Mouse (Mus musculus) liver, embryonic 18 days (tissue): ENCODE results near the gene Slc25a31. TPM values are rescaled to one million over a fixed set of nuclear protein-coding genes. Genes with fewer than 3 reads are reported as not detected.

Source experiments
- polyA plus RNA-seq: library from polyadenylated mRNA; depleted of rRNA; stranded (reverse); fragments of >200 nt; gene quantifications from 2 replicates; pipeline ENCODE4 v1.2.3, GENCODE M21; 2012; rRNA removed

Gene Slc25a31
- polyA plus RNA-seq, result 0.02 and 0.03 TPM in 2 replicates

GRCm38 (mm10) chr3:40708655-40709054 lies at the start of gene Slc25a31:
Slc25a31 (plus strand) TSS chr3:40708855.

GRCm38 (mm10) chr3:40744024-40744835 lies 35.6 kb downstream of the Slc25a31 start, which contains the start of gene Hspa4l:
Hspa4l (plus strand) TSS chr3:40744495.

Other genes with a start within 250 kb of the Slc25a31 start
- gene Intu, start 177.6 kb upstream of the Slc25a31 start, polyA plus RNA-seq, result 1.3 and 1.4 TPM in 2 replicates
- gene Hspa4l, start 35.6 kb downstream of the Slc25a31 start, polyA plus RNA-seq, result 3.3 and 3.8 TPM in 2 replicates
- 9.4 and 9.9 TPM in 2 replicates for gene Plk4, start 91.2 kb downstream of the Slc25a31 start, polyA plus RNA-seq
- 2.0 and 2.2 TPM in 2 replicates for gene Mfsd8, start 138.0 kb downstream of the Slc25a31 start, polyA plus RNA-seq
- 4.0 and 4.2 TPM in 2 replicates for gene Abhd18, start 138.1 kb downstream of the Slc25a31 start, polyA plus RNA-seq
- not detected in 2 replicates for gene 1700034I23Rik, start 193.7 kb downstream of the Slc25a31 start, polyA plus RNA-seq
- 14.5 and 15.7 TPM in 2 replicates for gene Larp1b, start 241.0 kb downstream of the Slc25a31 start, polyA plus RNA-seq